Mouse (Mus musculus): ENCODE measurements around the gene Fbxo42. TPM values are rescaled to one million over a fixed set of nuclear protein-coding genes. Genes with fewer than 3 reads are reported as not detected.
A peak's percentile ranks its signal among the peaks of the same experiment; 100 is the strongest.

Fbxo42 gene
- polyA plus RNA-seq, 1 experiment from 2014 or later, result 32.2 TPM

GRCm38 (mm10) chr4:141213342-141213741 lies 65.6 kb downstream of the Fbxo42 start:
- Histone ChIP-seq H3K9me3 (replicated peaks) (no peaks in the 10 kb centered on the region), H3K27ac (peak overlapping the region; percentile 83)
- no peak for DNase-seq (ENCODE audit: low spot score)

GRCm38 (mm10) chr4:141213770-141214336 lies 66.1 kb downstream of the Fbxo42 start, which contains the start of gene Rsg1:
Gene Rsg1, plus strand, starts transcription at chr4:141213956.
- Histone ChIP-seq H3K4me3 (peak within 1 kb of the TSS; percentile 68), H3K9me3 (replicated peaks) (no peaks in the 10 kb centered on the region), H3K27me3 (ENCODE audit: low read depth, poor library complexity, severe bottlenecking) (no peaks in the 10 kb centered on the region), H3K36me3 (peaks cover 5% of the 10 kb centered on the region; the same call in 1 of the 2 replicates), H3K4me1 (peaks cover 20% of the 10 kb centered on the region), H3K27ac (peak within 1 kb of the TSS; percentile 83)
- DNase-seq (ENCODE audit: low spot score), result peak; percentile 100
- WGBS, result under 1% methylated on average over 24 of the region's 24 CpGs

More at GRCm38 (mm10) chr4:141213342-141213741, 65.6 kb downstream of the Fbxo42 start:
- Histone ChIP-seq H3K36me3 (peaks cover 5% of the 10 kb centered on the region; the same call in 1 of the 2 replicates), H3K4me3 (peak overlapping the region; percentile 68), H3K27me3 (ENCODE audit: low read depth, poor library complexity, severe bottlenecking) (no peaks in the 10 kb centered on the region), H3K4me1 (peaks cover 20% of the 10 kb centered on the region)
- WGBS, result 43% methylated on average over 2 of the region's 2 CpGs

- no peaks in the 10 kb centered on the region for H3K9me3 ChIP-seq (replicated peaks)
- peak overlapping the region; percentile 68 for H3K4me3 ChIP-seq
- DNase-seq (ENCODE audit: low spot score), result peak; percentile 51
- peaks cover 20% of the 10 kb centered on the region for H3K4me1 ChIP-seq
- no peaks in the 10 kb centered on the region for H3K27me3 ChIP-seq (ENCODE audit: low read depth, poor library complexity, severe bottlenecking)
- H3K27ac ChIP-seq, result peak overlapping the region; percentile 83
- 5% methylated on average over 16 of the region's 16 CpGs for WGBS
- peaks cover 5% of the 10 kb centered on the region for H3K36me3 ChIP-seq
These were observed 66.7 kb downstream of the Fbxo42 start for GRCm38 (mm10) chr4:141214337-141214851.

- Histone ChIP-seq H3K9me3 (replicated peaks) (no peaks in the 10 kb centered on the region), H3K36me3 (peaks cover 22% of the 10 kb centered on the region), H3K27me3 (ENCODE audit: low read depth, poor library complexity, severe bottlenecking) (no peaks in the 10 kb centered on the region), H3K27ac (no peak overlapping the region), H3K4me3 (no peak overlapping the region), H3K4me1 (peaks cover 4% of the 10 kb centered on the region)
- WGBS, result 92% methylated on average over 20 of the region's 20 CpGs
- DNase-seq (ENCODE audit: low spot score), result no peak
These were observed 72.0 kb downstream of the Fbxo42 start for GRCm38 (mm10) chr4:141219583-141220213.

GRCm38 (mm10) chr4:141221848-141222247 lies 74.1 kb downstream of the Fbxo42 start:
- Histone ChIP-seq H3K4me1 (0 out of 2 replicates have a peak, but pooled peaks cover 2% of the 10 kb centered on the region), H3K27me3 (ENCODE audit: low read depth, poor library complexity, severe bottlenecking) (no peaks in the 10 kb centered on the region), H3K36me3 (peaks cover 22% of the 10 kb centered on the region), H3K27ac (no peak overlapping the region), H3K4me3 (no peak overlapping the region), H3K9me3 (replicated peaks) (no peaks in the 10 kb centered on the region)
- no peak for DNase-seq (ENCODE audit: low spot score)
- whole genome bisulfite sequencing, result 71% methylated on average over 2 of the region's 2 CpGs

- Histone ChIP-seq H3K4me1 (0 out of 2 replicates have a peak, but pooled peaks cover 2% of the 10 kb centered on the region), H3K27ac (no peak overlapping the region), H3K36me3 (peaks cover 22% of the 10 kb centered on the region), H3K27me3 (ENCODE audit: low read depth, poor library complexity, severe bottlenecking) (no peaks in the 10 kb centered on the region), H3K4me3 (no peak overlapping the region), H3K9me3 (replicated peaks) (no peaks in the 10 kb centered on the region)
- 90% methylated on average over 5 of the region's 5 CpGs for WGBS
- no peak for DNase-seq (ENCODE audit: low spot score)
These were observed 75.0 kb downstream of the Fbxo42 start for GRCm38 (mm10) chr4:141222752-141223151.

- Histone ChIP-seq H3K4me3 (no peak overlapping the region), H3K36me3 (no peaks in the 10 kb centered on the region), H3K27me3 (ENCODE audit: low read depth, poor library complexity, severe bottlenecking) (0 out of 2 replicates have a peak, but pooled peaks cover 7% of the 10 kb centered on the region), H3K27ac (no peak overlapping the region), H3K4me1 (peaks cover 4% of the 10 kb centered on the region; the same call in 1 of the 2 replicates), H3K9me3 (replicated peaks) (no peaks in the 10 kb centered on the region)
- 88% methylated on average over 7 of the region's 7 CpGs for WGBS
- DNase-seq (ENCODE audit: low spot score), result no peak
These were observed 81.0 kb downstream of the Fbxo42 start for GRCm38 (mm10) chr4:141228687-141229086.

- H3K36me3 ChIP-seq, result no peaks in the 10 kb centered on the region
- H3K9me3 ChIP-seq (replicated peaks), result no peaks in the 10 kb centered on the region
- no peak overlapping the region for H3K27ac ChIP-seq
- DNase-seq (ENCODE audit: low spot score), result no peak
- 92% methylated on average over 4 of the region's 4 CpGs for WGBS
- peaks cover 4% of the 10 kb centered on the region; the same call in 1 of the 2 replicates for H3K4me1 ChIP-seq
- peaks cover 36% of the 10 kb centered on the region for H3K27me3 ChIP-seq (ENCODE audit: low read depth, poor library complexity, severe bottlenecking)
- H3K4me3 ChIP-seq, result no peak overlapping the region
These were observed 85.5 kb downstream of the Fbxo42 start for GRCm38 (mm10) chr4:141233196-141233595.

- H3K27me3 ChIP-seq (ENCODE audit: low read depth, poor library complexity, severe bottlenecking), result peaks cover 60% of the 10 kb centered on the region
- H3K27ac ChIP-seq, result no peak overlapping the region
- no peak overlapping the region for H3K4me3 ChIP-seq
- H3K9me3 ChIP-seq (replicated peaks), result no peaks in the 10 kb centered on the region
- 68% methylated on average over 6 of the region's 6 CpGs for WGBS
- no peaks in the 10 kb centered on the region for H3K36me3 ChIP-seq
- peaks cover 21% of the 10 kb centered on the region for H3K4me1 ChIP-seq
- no peak for DNase-seq (ENCODE audit: low spot score)
These were observed 87.9 kb downstream of the Fbxo42 start for GRCm38 (mm10) chr4:141235537-141236111.

GRCm38 (mm10) chr4:141236856-141237255 lies 89.1 kb downstream of the Fbxo42 start:
- Histone ChIP-seq H3K36me3 (no peaks in the 10 kb centered on the region), H3K9me3 (replicated peaks) (no peaks in the 10 kb centered on the region), H3K4me1 (peaks cover 27% of the 10 kb centered on the region), H3K27me3 (ENCODE audit: low read depth, poor library complexity, severe bottlenecking) (peaks cover 73% of the 10 kb centered on the region), H3K4me3 (no peak overlapping the region), H3K27ac (no peak overlapping the region)
- 81% methylated on average over 3 of the region's 3 CpGs for WGBS
- no peak for DNase-seq (ENCODE audit: low spot score)

- Histone ChIP-seq H3K9me3 (replicated peaks) (no peaks in the 10 kb centered on the region), H3K36me3 (no peaks in the 10 kb centered on the region), H3K27me3 (ENCODE audit: low read depth, poor library complexity, severe bottlenecking) (peaks cover 84% of the 10 kb centered on the region), H3K4me3 (peak overlapping the region; percentile 49), H3K27ac (no peak overlapping the region), H3K4me1 (peaks cover 43% of the 10 kb centered on the region)
- WGBS, result 4% methylated on average over 20 of the region's 20 CpGs
- DNase-seq (ENCODE audit: low spot score), result no peak
These were observed 91.0 kb downstream of the Fbxo42 start for GRCm38 (mm10) chr4:141238492-141239387.

GRCm38 (mm10) chr4:141239388-141240125 lies 91.8 kb downstream of the Fbxo42 start, which contains the start of gene Arhgef19:
Gene Arhgef19, plus strand, starts transcription at chr4:141239499.
- DNase-seq (ENCODE audit: low spot score), result peak; percentile 88
- WGBS, result under 1% methylated on average over 31 of the region's 31 CpGs
- Histone ChIP-seq H3K4me3 (peak within 1 kb of the TSS; percentile 49), H3K36me3 (no peaks in the 10 kb centered on the region), H3K27ac (no peak within 1 kb of the TSS), H3K4me1 (peaks cover 44% of the 10 kb centered on the region), H3K9me3 (replicated peaks) (no peaks in the 10 kb centered on the region), H3K27me3 (ENCODE audit: low read depth, poor library complexity, severe bottlenecking) (peaks cover 92% of the 10 kb centered on the region)
